Mouse (Mus musculus): ENCODE measurements around the gene Sgms1. TPM values are rescaled to one million over a fixed set of nuclear protein-coding genes. Genes with fewer than 3 reads are reported as not detected.
A peak's percentile ranks its signal among the peaks of the same experiment; 100 is the strongest.

Sgms1 gene
- total RNA-seq, 2 experiments from 2014 or later, result 55.3 to 63.9 TPM

GRCm38 (mm10) chr19:32356166-32356565 is 33.3 kb downstream of the Sgms1 start:
- peak; percentile 31 to 42 for DNase-seq

DNA sequence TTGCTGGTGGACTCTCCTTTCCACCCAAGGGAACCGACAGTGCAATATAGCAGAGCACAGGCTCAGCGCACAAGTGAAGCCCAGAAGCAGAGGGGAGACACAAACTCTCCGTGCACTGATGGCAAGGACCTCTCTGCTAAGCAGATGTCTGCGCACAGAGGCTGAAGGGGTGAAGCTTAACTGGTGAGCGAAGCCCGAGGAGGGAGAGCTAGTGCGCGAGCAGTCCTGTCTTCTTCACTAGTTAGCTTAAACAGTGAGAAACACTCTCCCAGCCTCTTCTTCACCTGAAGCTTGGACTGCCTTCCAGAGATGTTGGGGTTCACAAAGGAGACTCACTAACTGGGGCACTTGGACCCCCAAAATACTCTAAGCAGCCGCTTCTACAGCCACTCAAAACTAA is 36.1 kb downstream of the Sgms1 start:
- no peak for DNase-seq

DNA sequence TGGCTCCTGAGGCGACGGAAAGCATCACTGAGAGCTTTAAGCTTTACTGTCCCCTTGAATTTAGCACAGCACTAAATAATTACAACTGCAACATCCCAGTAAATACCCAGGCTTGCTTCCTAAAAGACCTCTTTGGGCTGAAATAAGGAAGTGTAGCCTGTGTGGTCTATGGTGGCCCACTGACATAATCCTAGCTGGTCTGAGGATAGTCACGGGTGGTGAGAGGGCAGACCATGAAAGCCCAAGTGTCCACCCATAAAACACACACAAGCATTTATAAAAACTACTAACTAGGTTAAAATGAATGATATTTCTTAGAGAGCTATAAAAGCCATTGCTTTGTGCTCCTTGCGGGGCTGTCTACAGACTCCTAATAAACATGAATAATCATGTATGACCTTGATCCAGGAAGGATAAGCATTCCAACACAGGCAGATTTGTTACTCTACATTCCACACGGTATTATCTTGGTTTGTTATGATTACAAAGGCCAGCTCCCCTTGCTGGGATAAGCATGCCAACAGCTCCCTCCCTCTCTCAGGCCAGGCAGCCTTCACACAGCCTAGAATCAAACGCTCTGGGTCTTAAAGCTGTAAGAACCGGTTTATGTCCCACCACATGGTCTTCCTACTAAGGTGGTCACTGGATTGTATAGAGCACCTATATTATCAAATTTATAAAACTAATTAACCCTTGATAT is 40.4 kb downstream of the Sgms1 start:
- DNase-seq, result peak; percentile 38 to 44

- peak in 1 of 2 experiments; percentile 17 for DNase-seq
These were observed 42.0 kb downstream of the Sgms1 start for GRCm38 (mm10) chr19:32347491-32347890.

GRCm38 (mm10) chr19:32346624-32347341 is 42.7 kb downstream of the Sgms1 start:
- peak in 1 of 2 experiments; percentile 54 for DNase-seq

GRCm38 (mm10) chr19:32346176-32346575 is 43.3 kb downstream of the Sgms1 start:
- peak; percentile 85 to 89 for DNase-seq

- DNase-seq, result peak in 1 of 2 experiments; percentile 38
These were observed 44.3 kb downstream of the Sgms1 start for GRCm38 (mm10) chr19:32345181-32345745.

DNA sequence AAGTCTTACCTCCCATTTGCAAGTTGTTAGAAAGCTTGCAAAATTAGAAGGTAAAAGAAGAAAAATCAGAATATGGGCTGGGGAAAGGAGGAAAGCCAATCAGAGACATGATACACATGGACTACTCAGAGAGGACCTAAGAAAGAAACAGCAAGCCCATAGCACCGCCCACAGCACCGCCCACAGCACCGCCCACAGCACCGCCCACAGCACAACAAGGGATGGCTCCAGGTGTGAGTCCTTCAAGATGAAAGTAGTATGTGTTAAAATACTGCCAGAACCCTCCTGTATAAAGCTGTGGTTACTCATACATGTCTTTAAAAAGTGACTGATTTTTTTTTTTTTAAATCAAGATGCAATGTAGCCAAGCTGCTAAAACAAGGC is 44.8 kb downstream of the Sgms1 start:
- peak in 1 of 2 experiments; percentile 40 for DNase-seq

GRCm38 (mm10) chr19:32343937-32344737 is 45.4 kb downstream of the Sgms1 start:
- peak in 1 of 2 experiments; percentile 38 for DNase-seq

- DNase-seq, result peak in 1 of 2 experiments; percentile 38
These were observed 47.1 kb downstream of the Sgms1 start for GRCm38 (mm10) chr19:32342436-32342835.

DNA sequence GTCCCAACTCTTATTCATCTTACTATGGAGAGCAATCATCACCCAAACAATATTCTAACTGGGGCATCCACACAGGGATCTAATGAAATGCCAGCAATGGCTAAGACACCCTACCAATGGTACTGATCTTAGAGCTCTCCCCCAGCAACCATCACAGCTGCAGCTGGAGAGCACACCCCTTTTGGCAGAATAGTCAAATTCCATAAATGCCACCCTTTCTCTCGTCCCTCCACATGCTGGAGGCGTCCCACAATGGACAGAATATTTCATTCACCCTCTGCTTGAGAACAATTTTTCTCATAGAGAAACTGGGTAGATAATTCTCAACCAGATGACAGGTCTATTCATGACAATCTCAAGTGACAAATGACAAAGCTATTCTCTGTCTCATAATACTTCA is 48.4 kb downstream of the Sgms1 start:
- DNase-seq, result peak; percentile 25 to 35

DNA sequence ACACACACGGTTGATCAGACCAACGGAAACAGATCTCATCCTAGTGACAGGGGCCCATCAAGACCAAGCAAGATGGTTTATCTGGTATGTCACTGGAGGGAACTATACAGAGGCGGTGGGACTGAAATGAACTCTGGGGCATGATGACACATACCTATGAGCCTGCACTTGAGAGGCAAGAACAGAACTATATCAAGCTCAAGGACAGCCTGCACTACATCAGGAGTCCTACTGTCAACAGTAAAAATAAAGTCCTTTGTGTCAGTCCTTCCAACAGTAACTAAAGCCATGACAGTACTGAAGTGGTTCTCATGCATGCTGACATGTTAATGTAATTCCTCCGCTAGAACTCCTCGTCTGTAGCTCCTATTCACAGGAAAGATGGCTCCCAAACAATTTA is 49.3 kb downstream of the Sgms1 start:
- DNase-seq, result peak in 1 of 2 experiments; percentile 9

- DNase-seq, result no peak
These were observed 51.8 kb downstream of the Sgms1 start for GRCm38 (mm10) chr19:32337708-32338107.

DNA sequence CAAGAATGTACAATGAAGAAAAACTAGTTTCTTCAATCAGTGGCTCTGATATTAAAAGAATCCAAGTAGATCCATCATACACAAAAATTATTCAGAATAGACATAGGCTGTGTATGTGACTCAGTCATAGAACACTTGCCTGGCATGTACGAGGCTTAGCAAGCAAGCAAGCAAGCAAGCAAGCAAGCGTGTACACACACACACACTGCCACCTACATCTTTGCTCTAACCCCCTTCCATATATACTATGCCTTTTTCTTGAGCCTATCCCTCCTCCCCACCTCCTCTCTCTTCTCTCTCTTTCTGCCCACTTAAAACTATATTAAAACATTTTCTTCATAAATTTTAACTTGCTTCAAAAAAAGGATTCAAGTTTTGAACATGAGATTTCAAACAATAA is 54.8 kb downstream of the Sgms1 start:
- DNase-seq, result no peak

- no peak for DNase-seq
These were observed 56.0 kb downstream of the Sgms1 start for GRCm38 (mm10) chr19:32333544-32333943.

DNA sequence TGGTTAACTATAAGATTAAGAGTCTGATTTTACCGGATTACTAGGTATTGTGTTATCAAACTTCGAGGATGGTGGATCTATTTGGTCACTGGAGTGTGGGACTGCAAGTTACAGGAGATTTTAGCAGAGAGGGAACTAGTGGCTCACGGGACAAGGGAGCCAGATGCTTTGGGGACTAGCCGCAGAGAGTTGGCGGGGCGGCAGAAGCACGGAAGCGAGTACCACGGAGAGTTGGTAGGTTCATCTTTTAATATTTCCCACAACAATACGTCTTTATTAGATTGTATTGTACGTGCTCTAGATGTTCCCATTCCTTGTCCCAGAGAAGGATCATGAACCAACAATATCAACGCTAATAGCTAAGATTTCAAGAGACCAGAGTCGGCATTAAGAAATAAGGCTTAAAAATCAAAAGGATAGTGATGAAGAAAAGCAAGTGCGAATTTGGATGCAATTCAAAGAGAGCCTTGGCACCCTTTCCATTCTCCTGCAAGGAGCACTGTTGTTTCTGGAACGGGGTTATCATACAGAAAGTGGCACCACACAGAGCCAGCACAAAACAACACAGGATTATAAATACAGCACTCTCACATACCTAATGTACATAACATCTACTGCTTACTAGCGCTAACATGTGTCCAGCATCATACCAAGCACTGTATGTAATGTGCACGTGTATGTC is 56.6 kb downstream of the Sgms1 start:
- peak in 1 of 2 experiments; percentile 10 for DNase-seq

DNA sequence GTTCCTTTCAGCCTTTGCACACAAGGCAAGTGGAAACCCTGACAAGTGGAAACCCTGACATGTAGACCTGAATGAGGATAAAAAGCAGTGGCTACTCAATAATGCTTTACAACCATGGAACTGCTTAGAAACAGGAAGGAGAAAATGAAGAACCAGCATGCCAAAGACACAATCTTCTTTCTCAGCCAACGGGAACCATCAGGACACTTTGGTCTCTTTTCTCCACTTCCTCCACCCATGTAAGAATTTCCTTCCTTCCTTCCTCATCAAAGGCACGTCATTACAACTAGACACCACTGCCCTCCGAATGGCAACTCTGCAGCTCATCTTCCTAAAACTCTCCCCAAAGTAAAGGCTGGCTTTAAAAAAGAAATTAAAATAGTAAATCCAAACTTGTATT is 59.3 kb downstream of the Sgms1 start:
- DNase-seq, result peak; percentile 26 to 52

DNA sequence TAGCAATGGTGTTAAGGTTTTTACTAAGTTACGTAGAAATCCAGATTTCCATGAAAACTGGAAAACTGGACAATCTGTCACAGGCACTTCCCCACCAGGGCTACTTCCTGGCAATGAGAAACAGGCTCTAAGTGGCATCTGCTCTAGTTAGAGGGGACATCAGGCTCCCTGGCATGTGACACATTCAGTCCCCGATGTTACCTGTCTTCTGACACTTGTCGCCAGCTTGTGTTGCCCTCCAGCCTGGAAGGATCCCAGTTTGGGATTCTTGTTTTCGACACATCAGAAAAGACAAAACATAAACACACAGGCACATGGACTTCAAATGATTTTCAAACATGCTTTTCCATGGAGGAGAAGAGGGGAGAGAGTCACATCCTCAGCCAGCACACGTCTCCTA is 60.0 kb downstream of the Sgms1 start:
- peak in 1 of 2 experiments; percentile 9 for DNase-seq

GRCm38 (mm10) chr19:32328089-32328828 is 61.3 kb downstream of the Sgms1 start:
- DNase-seq, result peak; percentile 40 to 73

- peak; percentile 52 to 64 for DNase-seq
These were observed 62.9 kb downstream of the Sgms1 start for GRCm38 (mm10) chr19:32326621-32327021.

DNA sequence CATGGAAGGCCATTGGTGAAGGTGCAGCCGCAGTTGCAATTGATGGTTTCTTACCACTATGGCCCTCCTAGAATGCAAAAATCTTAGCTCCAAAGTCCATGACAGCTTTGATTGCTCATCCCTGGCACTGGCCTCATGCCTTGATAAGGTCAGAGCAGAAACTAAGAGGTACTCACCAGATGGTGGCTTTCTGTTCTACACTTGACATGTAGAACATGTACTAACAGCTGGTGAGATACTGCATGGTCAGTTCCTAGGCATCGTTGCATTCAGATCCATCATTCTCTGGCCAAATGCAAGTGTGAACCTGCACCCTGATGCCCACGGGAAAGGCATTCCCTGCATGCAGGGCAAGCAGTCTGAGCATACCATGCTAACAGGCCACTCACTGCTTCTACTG is 63.4 kb downstream of the Sgms1 start:
- no peak for DNase-seq

All from heart, adult 18-20 months (tissue).